Mouse (Mus musculus) embryonic facial prominence, embryonic 11.5 days (tissue): Measurements from ENCODE around the gene Mrpl52. TPM values are rescaled to one million over a fixed set of nuclear protein-coding genes. Genes with fewer than 3 reads are reported as not detected.

Experiments used
- ATAC-seq: fragments of 200-750 bp; cut with Nextera tagmentation; replicated peaks from 2 replicates; pipeline ENCODE4 v1.8.0; 2017; ENCODE audit warnings: low read depth; ENCODE audit not compliant: insufficient number of reproducible peaks, low FRiP score, low TSS enrichment
- DNase-seq: peaks from one replicate; pipeline ENCODE4 v3.0.0-alpha.2; 2015; ENCODE audit warnings: low spot score
- H3K27ac ChIP-seq: fragments of 300-500 bp; sonication (generic); replicated peaks from 2 replicates; pipeline ENCODE4 v1.5.1; 2014; ENCODE audit warnings: mild to moderate bottlenecking, low read depth, low read length, control low read depth
- H3K27me3 ChIP-seq: fragments of 300-500 bp; sonication (generic); 2 replicates; pipeline ENCODE4 v1.6.1; 2014; ENCODE audit warnings: mild to moderate bottlenecking, low read length, moderate library complexity, mixed read lengths; ENCODE audit not compliant: control insufficient read depth, insufficient read depth
- H3K36me3 ChIP-seq: fragments of 300-500 bp; sonication (generic); replicated peaks from 2 replicates; pipeline ENCODE4 v1.6.1; 2014; ENCODE audit warnings: low read depth, mild to moderate bottlenecking, low read length, moderate library complexity, mixed read lengths; ENCODE audit not compliant: control insufficient read depth, insufficient read depth
- H3K4me1 ChIP-seq: fragments of 300-500 bp; sonication (generic); 2 replicates; pipeline ENCODE4 v1.6.1; 2014; ENCODE audit warnings: low read length, mixed read lengths; ENCODE audit not compliant: control insufficient read depth, insufficient read depth
- H3K4me2 ChIP-seq: fragments of 300-500 bp; sonication (generic); 2 replicates; pipeline ENCODE4 v1.6.1; 2014; ENCODE audit warnings: low read depth, mild to moderate bottlenecking, control low read depth, low read length, moderate library complexity
- H3K4me3 ChIP-seq: fragments of 300-500 bp; sonication (generic); 2 replicates; pipeline ENCODE4 v1.5.1; 2014; ENCODE audit warnings: low read depth, low read length, control low read depth
- H3K9ac ChIP-seq: fragments of 300-500 bp; sonication (generic); replicated peaks from 2 replicates; pipeline ENCODE4 v1.6.1; 2014; ENCODE audit warnings: mild to moderate bottlenecking, control low read depth, low read length
- H3K9me3 ChIP-seq: fragments of 300-500 bp; sonication (generic); replicated peaks from 2 replicates; pipeline ENCODE4 v1.6.1; 2016; ENCODE audit warnings: mild to moderate bottlenecking, low read length, inconsistent platforms, mixed read lengths; ENCODE audit not compliant: control insufficient read depth
- WGBS: fragments of 180-500 bp; shearing (Covaris S2); extraction: QIAGEN DNeasy Blood & Tissue Kit; methylation state at CpG from one replicate; pipeline ENCODE4 v1.1.7; 2014; 5-methylcytosine and 5-hydroxymethylcytosine counted together
- polyA plus RNA-seq: library from polyadenylated mRNA; unstranded; fragments of >200 nt; fragmentation: Nextera tagmentation; extraction: Ambion mirVana; gene quantifications from 2 replicates; pipeline ENCODE4 v1.2.1, GENCODE M21; 2014

Gene Mrpl52
- polyA plus RNA-seq: 214 and 235 TPM in 2 replicates

- H3K9ac ChIP-seq: peak within 1 kb of the TSS; percentile 78
- H3K9me3 ChIP-seq: no peaks in the 10 kb centered on the region
- DNase-seq: peak; percentile 97
- no peaks in the 10 kb centered on the region for H3K27me3 ChIP-seq
- WGBS: under 1% methylated on average over 48 of the region's 48 CpGs
- no peaks in the 10 kb centered on the region; the same call in 1 of the 2 replicates for H3K4me1 ChIP-seq
- no peaks in the 10 kb centered on the region for H3K36me3 ChIP-seq
- H3K27ac ChIP-seq: peak within 1 kb of the TSS; percentile 22
- peak within 1 kb of the TSS; percentile 72 for H3K4me3 ChIP-seq
- ATAC-seq: peak; percentile 77
- peak within 1 kb of the TSS; percentile 55 for H3K4me2 ChIP-seq
Observed at GRCm38 (mm10) chr14:54426689-54427398, at the start of gene Mrpl52. Gene Mrpl52 (plus strand): TSS chr14:54426909.

GRCm38 (mm10) chr14:54377166-54377565 lies 49.5 kb upstream of the Mrpl52 start:
- ATAC-seq (no peak), DNase-seq (no peak)
- Histone ChIP-seq H3K27me3 (no peaks in the 10 kb centered on the region), H3K9me3 (no peaks in the 10 kb centered on the region), H3K9ac (no peak overlapping the region), H3K4me1 (no peaks in the 10 kb centered on the region), H3K4me3 (no peak overlapping the region), H3K27ac (no peak overlapping the region), H3K36me3 (no peaks in the 10 kb centered on the region), H3K4me2 (no peak overlapping the region)
- WGBS: 88% methylated on average over 6 of the region's 6 CpGs

GRCm38 (mm10) chr14:54379571-54379970 lies 47.1 kb upstream of the Mrpl52 start:
- no peak for DNase-seq
- no peak overlapping the region for H3K4me3 ChIP-seq
- H3K36me3 ChIP-seq: no peaks in the 10 kb centered on the region
- H3K9ac ChIP-seq: no peak overlapping the region
- H3K4me1 ChIP-seq: no peaks in the 10 kb centered on the region
- no peak overlapping the region for H3K27ac ChIP-seq
- 81% methylated on average over 13 of the region's 13 CpGs for WGBS
- no peak for ATAC-seq
- H3K27me3 ChIP-seq: no peaks in the 10 kb centered on the region
- no peak overlapping the region for H3K4me2 ChIP-seq
- H3K9me3 ChIP-seq: no peaks in the 10 kb centered on the region

GRCm38 (mm10) chr14:54380616-54381015 lies 46.1 kb upstream of the Mrpl52 start:
- ATAC-seq (no peak), DNase-seq (no peak)
- H3K4me3 ChIP-seq: no peak overlapping the region
- H3K9ac ChIP-seq: no peak overlapping the region
- H3K27me3 ChIP-seq: no peaks in the 10 kb centered on the region
- H3K27ac ChIP-seq: no peak overlapping the region
- H3K4me2 ChIP-seq: no peak overlapping the region
- H3K9me3 ChIP-seq: no peaks in the 10 kb centered on the region
- 70% methylated on average over 4 of the region's 4 CpGs for WGBS
- no peaks in the 10 kb centered on the region for H3K4me1 ChIP-seq
- H3K36me3 ChIP-seq: no peaks in the 10 kb centered on the region

GRCm38 (mm10) chr14:54381816-54382215 lies 44.9 kb upstream of the Mrpl52 start:
- no peak overlapping the region for H3K27ac ChIP-seq
- H3K27me3 ChIP-seq: no peaks in the 10 kb centered on the region
- no peaks in the 10 kb centered on the region for H3K9me3 ChIP-seq

GRCm38 (mm10) chr14:54382641-54383040 lies 44.1 kb upstream of the Mrpl52 start:
- no peak overlapping the region for H3K4me2 ChIP-seq
- H3K27me3 ChIP-seq: no peaks in the 10 kb centered on the region
- H3K4me3 ChIP-seq: no peak overlapping the region
- H3K4me1 ChIP-seq: no peaks in the 10 kb centered on the region
- DNase-seq (no peak), ATAC-seq (no peak)
- WGBS: 70% methylated on average over 9 of the region's 9 CpGs
- no peaks in the 10 kb centered on the region for H3K36me3 ChIP-seq
- no peaks in the 10 kb centered on the region for H3K9me3 ChIP-seq
- H3K27ac ChIP-seq: no peak overlapping the region
- H3K9ac ChIP-seq: no peak overlapping the region

More at GRCm38 (mm10) chr14:54381816-54382215, 44.9 kb upstream of the Mrpl52 start:
- H3K4me3 ChIP-seq: no peak overlapping the region
- ATAC-seq: no peak
- DNase-seq: no peak
- H3K36me3 ChIP-seq: no peaks in the 10 kb centered on the region
- 81% methylated on average over 10 of the region's 10 CpGs for WGBS
- H3K4me1 ChIP-seq: no peaks in the 10 kb centered on the region
- H3K4me2 ChIP-seq: no peak overlapping the region
- no peak overlapping the region for H3K9ac ChIP-seq

GRCm38 (mm10) chr14:54383355-54383771 lies 43.3 kb upstream of the Mrpl52 start:
- H3K27ac ChIP-seq: no peak overlapping the region
- H3K27me3 ChIP-seq: no peaks in the 10 kb centered on the region
- H3K4me3 ChIP-seq: no peak overlapping the region
- no peak overlapping the region for H3K4me2 ChIP-seq
- H3K9me3 ChIP-seq: no peaks in the 10 kb centered on the region
- H3K9ac ChIP-seq: no peak overlapping the region
- no peak for DNase-seq
- H3K4me1 ChIP-seq: no peaks in the 10 kb centered on the region
- no peak for ATAC-seq
- no peaks in the 10 kb centered on the region for H3K36me3 ChIP-seq
- 51% methylated on average over 4 of the region's 4 CpGs for WGBS

- H3K36me3 ChIP-seq: no peaks in the 10 kb centered on the region
- no peaks in the 10 kb centered on the region for H3K9me3 ChIP-seq
- no peak for ATAC-seq
- 92% methylated on average over 8 of the region's 8 CpGs for WGBS
- no peaks in the 10 kb centered on the region for H3K27me3 ChIP-seq
- H3K4me2 ChIP-seq: no peak overlapping the region
- H3K4me3 ChIP-seq: no peak overlapping the region
- no peaks in the 10 kb centered on the region for H3K4me1 ChIP-seq
- no peak overlapping the region for H3K9ac ChIP-seq
- H3K27ac ChIP-seq: no peak overlapping the region
- DNase-seq: no peak
Observed at GRCm38 (mm10) chr14:54384396-54384795, 42.3 kb upstream of the Mrpl52 start.
